Mouse (Mus musculus) retina, embryonic 14.5 days (tissue): ENCODE results near the gene Tmem114.

Experiments used
- DNase-seq: peaks from one replicate; pipeline ENCODE4 v3.0.0-alpha.2; 2015; ENCODE audit warnings: low spot score

The Tmem114 gene

DNA sequence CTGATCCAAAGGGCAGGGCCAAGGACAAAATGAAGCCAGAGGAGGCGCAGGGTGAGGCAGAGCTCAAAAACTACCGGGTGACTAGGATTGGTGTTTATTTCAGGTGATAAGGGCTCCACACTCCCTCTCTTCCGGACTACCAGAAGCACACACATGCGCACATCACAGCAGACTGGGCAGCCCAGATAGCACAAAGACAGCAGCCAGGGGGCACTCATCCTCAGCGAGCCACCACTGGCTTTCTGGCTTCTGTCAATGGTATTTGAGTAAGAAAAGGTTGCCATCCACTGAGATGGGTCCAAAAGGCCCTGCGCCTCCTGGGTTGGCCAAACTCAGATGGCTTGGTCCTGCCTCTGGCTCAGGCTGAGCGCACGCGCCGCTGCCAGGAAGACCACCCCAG is 15.7 kb downstream of the Tmem114 start:
- DNase-seq = peak; percentile 60

DNA sequence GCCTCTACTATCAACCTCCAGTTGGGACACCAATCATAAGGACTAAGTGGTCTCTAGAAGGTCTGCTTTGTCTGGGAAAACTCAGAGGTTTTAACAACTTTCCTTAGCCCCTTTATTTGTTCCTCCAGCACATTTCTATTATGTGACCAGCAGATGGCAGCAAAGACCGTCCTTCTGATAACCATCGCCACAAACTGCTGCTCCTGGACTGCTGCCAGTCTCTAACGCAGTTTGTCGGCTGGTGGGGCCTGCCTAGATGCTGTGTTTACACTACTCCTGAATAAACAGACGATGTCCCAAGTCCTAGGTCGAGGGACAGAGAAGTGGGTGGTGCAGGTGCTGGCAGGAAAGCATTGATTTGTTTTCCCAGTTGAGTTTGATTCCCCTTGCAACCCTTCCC is 18.2 kb downstream of the Tmem114 start:
- DNase-seq = peak; percentile 92

DNA sequence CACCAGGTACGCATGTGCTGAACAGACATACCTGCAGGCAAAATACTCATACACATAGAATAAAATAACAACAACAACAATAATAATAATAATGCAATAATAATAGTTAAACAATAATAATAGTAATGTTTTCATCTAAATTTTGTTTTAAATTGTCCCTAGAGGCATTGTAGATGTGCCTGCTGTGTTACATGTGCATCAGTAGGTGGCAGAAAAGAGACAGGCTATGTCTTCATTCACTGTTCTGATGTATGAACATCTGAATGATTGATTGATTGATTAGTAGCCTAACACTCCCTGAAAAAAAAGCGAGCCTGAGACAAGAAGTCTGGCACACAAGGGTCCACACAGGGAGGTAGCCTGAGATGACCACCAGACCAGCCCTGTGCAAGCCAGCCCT is 22.3 kb downstream of the Tmem114 start:
- DNase-seq = no peak

DNA sequence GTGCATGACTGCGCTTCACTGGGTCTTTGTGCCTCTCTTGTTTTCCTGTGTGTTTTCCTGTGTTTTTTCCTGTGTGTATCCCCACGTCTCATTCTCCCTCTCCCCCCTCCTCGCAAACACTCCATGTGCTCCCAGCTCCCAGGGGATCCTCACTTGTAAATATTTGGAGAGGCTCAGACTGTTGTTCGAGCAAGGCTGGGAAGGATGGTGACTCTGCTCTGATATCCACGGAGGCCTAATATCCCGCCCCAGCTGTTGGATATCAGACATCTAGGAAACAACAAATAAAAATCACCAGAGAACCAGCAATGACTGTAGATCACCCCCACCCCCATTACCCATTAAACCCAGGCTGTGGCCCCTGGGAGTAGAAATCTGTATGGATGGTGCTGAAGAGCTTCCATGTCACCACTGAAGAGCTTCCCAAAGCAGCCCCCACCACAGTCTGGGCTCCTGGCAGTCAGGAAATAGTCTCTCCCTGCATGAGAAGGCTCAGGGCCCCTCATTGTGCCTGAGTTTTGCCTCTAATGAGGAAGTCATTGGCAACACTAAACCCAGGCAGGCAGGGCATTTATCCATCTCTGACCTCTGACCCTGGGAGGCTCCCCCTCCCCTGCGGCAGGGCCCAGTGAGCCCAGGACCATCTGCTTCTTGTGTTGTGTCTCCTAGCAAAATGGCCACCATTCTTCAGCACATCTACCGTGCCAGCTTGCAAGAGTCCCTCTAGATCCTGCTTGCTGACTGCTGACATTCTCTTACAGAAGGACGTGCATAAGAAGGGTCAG is 23.6 kb downstream of the Tmem114 start:
- peak; percentile 38 for DNase-seq

DNA sequence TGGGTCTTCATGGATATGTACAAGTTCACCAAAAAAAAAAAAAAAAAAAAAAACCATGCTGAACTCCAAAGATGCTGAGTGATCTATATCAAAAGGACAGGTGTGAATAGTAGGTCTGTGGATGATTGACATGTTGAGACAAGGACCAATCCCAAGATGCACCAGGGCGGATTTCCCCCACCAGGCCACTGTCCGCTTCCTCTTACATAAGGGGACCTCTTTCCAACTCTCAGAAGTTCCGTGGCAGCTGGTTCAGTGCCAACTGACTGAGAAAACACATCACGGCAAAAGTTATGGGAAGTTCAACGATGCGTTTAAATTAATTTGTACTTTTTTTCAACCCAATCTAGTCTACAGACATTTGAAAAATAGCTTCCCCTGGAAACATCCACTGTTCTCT is 25.1 kb downstream of the Tmem114 start:
- DNase-seq = no peak

DNA sequence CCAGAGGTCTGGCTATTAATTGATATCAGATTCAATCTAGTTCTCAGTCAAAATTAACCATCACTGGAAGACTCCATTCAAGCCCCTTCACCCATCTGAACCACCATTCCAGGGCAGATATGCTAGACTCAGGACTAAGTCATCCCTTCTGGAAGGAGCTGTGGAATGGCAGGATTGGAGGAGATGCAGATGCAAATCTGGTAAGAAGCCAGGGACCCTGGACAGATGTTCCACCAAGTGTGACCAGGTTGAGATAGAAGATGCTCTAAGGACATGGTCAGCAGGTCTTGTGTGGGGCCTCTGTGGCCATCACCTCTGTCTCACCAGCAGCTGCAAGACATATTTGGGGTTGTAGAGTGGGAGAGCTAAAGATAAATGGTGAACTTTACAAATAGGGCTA is 30.0 kb downstream of the Tmem114 start:
- no peak for DNase-seq

DNA sequence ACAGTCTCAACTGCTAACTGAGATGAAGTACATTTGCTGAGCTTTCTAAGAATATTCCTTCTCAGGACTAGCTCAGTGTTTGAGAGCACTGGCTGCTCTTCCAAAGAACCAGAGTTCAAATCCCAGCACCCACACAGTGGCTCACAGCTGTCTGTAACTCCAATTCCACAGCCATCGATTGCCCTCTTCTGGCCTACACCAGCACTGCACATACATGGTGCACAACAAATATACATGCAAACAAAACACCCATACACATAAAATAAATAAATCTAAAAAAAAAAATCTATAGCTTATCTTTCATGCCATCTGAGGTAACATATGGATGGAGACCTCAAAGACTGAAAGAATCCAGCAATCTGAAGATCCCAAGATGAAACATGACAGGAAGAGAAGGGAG is 36.4 kb downstream of the Tmem114 start:
- no peak for DNase-seq

DNA sequence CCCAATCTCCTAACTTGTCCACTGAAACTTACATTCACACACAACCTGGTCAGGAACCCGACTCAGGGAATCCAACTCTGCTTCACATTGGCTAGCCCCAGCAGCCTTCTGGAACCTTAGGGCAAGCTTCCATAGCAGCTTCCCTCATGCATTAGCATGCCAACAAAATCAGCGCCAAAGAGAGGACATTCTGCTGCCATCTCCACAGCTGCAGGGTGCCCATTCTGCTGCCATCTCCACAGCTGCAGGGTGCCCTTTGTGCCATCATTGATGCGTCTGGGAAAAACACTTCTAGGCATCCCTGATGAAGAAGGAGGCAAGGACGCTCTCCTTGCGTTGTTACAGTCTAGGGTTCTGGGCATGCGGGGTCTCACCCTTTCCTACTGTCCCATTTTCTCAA is 38.5 kb downstream of the Tmem114 start:
- no peak for DNase-seq

DNA sequence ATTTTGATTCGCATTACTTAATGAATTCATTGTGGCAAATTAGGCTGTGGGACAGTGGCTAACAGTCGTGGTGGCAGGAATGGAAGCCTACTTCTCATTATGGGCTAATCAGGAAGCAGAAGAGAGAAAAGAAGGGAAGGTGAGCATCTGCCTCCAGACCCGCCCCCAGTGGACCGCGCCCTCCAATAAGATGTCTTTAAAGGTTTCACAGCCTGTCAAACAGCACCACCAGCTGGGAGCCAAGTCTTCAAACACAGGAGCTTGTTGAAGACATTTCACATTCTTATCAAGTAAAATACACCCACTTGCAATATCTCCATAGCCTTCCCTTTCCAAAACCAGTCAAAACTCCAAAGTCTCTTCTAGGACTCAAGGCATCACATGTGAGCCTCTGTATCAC is 39.3 kb downstream of the Tmem114 start:
- no peak for DNase-seq

DNA sequence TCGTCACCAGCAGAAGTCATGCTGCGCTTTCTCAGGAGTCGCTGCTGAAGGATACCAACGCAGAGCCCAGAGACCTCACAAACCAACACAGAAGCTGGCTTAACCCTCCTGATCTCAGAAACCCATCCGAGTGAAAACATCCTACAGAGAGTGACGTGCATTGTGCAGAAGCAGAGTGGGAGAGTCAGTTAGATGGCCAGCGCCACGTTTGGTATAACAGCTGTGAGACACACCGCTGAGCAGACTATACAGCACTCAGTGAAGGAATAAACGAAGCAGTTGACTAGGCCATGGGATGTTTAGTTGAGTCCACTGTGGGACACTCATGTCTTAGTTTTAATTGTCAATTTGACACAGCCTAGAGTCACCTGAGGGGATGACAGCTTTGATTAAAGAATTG is 40.2 kb downstream of the Tmem114 start:
- no peak for DNase-seq

DNA sequence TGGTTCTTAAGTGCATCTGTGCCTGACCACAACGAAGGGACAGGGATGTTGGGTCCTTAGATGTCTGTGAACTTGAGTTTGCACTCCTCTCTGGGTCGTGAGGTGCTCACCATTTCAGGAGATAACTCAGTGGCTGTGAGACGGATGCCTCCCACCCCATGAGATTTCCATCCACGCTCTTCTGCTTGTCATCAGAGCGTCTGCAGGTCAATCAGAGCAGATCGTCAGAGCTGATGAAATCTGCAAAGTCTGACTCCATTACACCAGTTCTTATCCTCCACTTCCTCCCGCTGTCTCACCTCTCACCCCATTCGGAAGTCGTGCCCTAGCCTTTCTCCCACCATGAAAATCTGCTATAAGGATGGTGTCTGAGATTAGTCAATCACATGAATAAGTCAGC is 41.5 kb downstream of the Tmem114 start:
- DNase-seq = no peak

DNA sequence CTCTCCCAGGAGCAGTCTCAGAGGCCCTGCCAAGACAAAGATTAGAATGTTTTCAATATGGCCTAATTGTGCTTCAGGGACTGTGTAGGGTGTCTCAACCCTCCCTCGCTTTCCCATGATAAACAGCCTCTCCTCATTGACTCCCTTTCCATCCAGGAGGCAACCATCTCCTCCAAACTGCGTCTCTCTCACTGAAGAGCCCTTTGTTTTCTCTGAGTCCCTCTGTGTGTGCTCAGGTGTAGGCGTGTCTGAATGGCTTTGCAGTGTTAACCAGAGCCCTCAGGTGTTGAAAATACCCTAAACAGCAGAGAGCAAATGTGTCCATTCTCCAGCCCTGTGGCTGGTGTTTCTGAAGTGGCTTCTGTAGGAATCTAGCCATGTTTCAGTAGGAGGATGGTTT is 61.9 kb downstream of the Tmem114 start:
- DNase-seq = no peak
